In genomic region chr15:52982821-52983220, GRCm38 (mm10) we compare ENCODE assay signal across 19 mouse cellular contexts.
"Had no signal": no experiment of that assay in that cellular context is flagged by ENCODE, and none has a peak within 500 bp of the region (broad histone marks: within the 10 kb centered on the region; RNA-seq: fewer than 3 reads in every experiment).

No protein-coding gene starts in this region.

- ATAC-seq: lung, postnatal 0 days; midbrain, embryonic 15.5 days had no signal

- H3K27ac ChIP-seq: limb, embryonic 13.5 days; liver, embryonic 13.5 days; macrophage; midbrain, embryonic 12.5 days; midbrain, embryonic 15.5 days; neural tube, embryonic 12.5 days; neural tube, embryonic 15.5 days; stomach, postnatal 0 days had no signal

- H3K36me3 ChIP-seq: limb, embryonic 13.5 days; liver, embryonic 13.5 days; midbrain, embryonic 12.5 days; midbrain, embryonic 15.5 days; neural tube, embryonic 12.5 days; neural tube, embryonic 15.5 days had no signal

- H3K27me3 ChIP-seq: limb, embryonic 13.5 days; liver, embryonic 13.5 days; midbrain, embryonic 12.5 days; midbrain, embryonic 15.5 days; neural tube, embryonic 12.5 days; neural tube, embryonic 15.5 days had no signal

- H3K9ac ChIP-seq: limb, embryonic 13.5 days; liver, embryonic 13.5 days; lung, embryonic 14.5 days; midbrain, embryonic 12.5 days; midbrain, embryonic 15.5 days; neural tube, embryonic 12.5 days; neural tube, embryonic 15.5 days had no signal

- H3K9me3 ChIP-seq: limb, embryonic 13.5 days; liver, embryonic 13.5 days; midbrain, embryonic 12.5 days; midbrain, embryonic 15.5 days; neural tube, embryonic 12.5 days; neural tube, embryonic 15.5 days had no signal

- H3K4me3 ChIP-seq: limb, embryonic 13.5 days; liver, embryonic 13.5 days; midbrain, embryonic 12.5 days; midbrain, embryonic 15.5 days; neural tube, embryonic 12.5 days; neural tube, embryonic 15.5 days had no signal

- DNase-seq: kidney, adult 9 months; kidney, postnatal 14 days; kidney, postnatal 4 days; left cerebral cortex, postnatal 4 days; liver, embryonic 13.5 days; lung, embryonic 14.5 days; right cerebral cortex, adult 18-20 months; right cerebral cortex, postnatal 25 days; thymus, adult 2 months; thymus, postnatal 14 days; thymus, postnatal 4 days had no signal

- H3K4me2 ChIP-seq: limb, embryonic 13.5 days; liver, embryonic 13.5 days; lung, embryonic 14.5 days; midbrain, embryonic 12.5 days; midbrain, embryonic 15.5 days; neural tube, embryonic 12.5 days; neural tube, embryonic 15.5 days had no signal

- H3K4me1 ChIP-seq: limb, embryonic 13.5 days; liver, embryonic 13.5 days; midbrain, embryonic 12.5 days; midbrain, embryonic 15.5 days; neural tube, embryonic 12.5 days; neural tube, embryonic 15.5 days had no signal
